Mouse (Mus musculus) intestine, embryonic 14.5 days (tissue): ENCODE data around the gene Topaz1. TPM values are rescaled to one million over a fixed set of nuclear protein-coding genes. Genes with fewer than 3 reads are reported as not detected.
"Not testable (repeated sequence)": the region's sequence is repeated elsewhere in the genome, so short reads cannot be mapped to it uniquely, and the experiment has no call there.

Source experiments
- ATAC-seq: fragments of 200-750 bp; cut with Nextera tagmentation; replicated peaks from 2 replicates; pipeline ENCODE4 v1.8.0; 2017; ENCODE audit warnings: low read depth, moderate number of reproducible peaks, moderate TSS enrichment, moderate library complexity; ENCODE audit not compliant: low FRiP score, low TSS enrichment
- DNase-seq: peaks from one replicate; pipeline ENCODE4 v3.0.0-alpha.2; 2018; ENCODE audit warnings: low spot score
- H3K27ac ChIP-seq: fragments of 300-500 bp; sonication (generic); 2 replicates; pipeline ENCODE4 v1.5.1; 2014; ENCODE audit warnings: low read depth, mild to moderate bottlenecking, control low read depth
- H3K27me3 ChIP-seq: fragments of 300-500 bp; sonication (generic); replicated peaks from 2 replicates; pipeline ENCODE4 v1.6.1; 2014; ENCODE audit warnings: low read length, control low read depth; ENCODE audit not compliant: control insufficient read depth, insufficient read depth
- H3K36me3 ChIP-seq: fragments of 300-500 bp; sonication (generic); 2 replicates; pipeline ENCODE4 v1.6.1; 2014; ENCODE audit warnings: low read length, control low read depth; ENCODE audit not compliant: control insufficient read depth, insufficient read depth
- H3K4me1 ChIP-seq: fragments of 300-500 bp; sonication (generic); replicated peaks from 2 replicates; pipeline ENCODE4 v1.6.1; 2014; ENCODE audit warnings: low read length, control low read depth, mixed read lengths; ENCODE audit not compliant: control insufficient read depth, insufficient read depth
- H3K4me2 ChIP-seq: fragments of 300-500 bp; sonication (generic); 2 replicates; pipeline ENCODE4 v1.6.1; 2014; ENCODE audit warnings: low read length
- H3K4me3 ChIP-seq: fragments of 300-500 bp; sonication (generic); 2 replicates; pipeline ENCODE4 v1.5.1; 2014; ENCODE audit warnings: low read depth, low read length, control low read depth, mixed read lengths
- H3K9ac ChIP-seq: fragments of 300-500 bp; sonication (generic); 2 replicates; pipeline ENCODE4 v1.6.1; 2014; ENCODE audit warnings: mild to moderate bottlenecking, low read length
- H3K9me3 ChIP-seq: fragments of 300-500 bp; sonication (generic); 2 replicates; pipeline ENCODE4 v1.6.1; 2016; ENCODE audit warnings: low read length, control low read depth; ENCODE audit not compliant: control insufficient read depth
- WGBS: fragments of 180-500 bp; shearing (Covaris S2); extraction: QIAGEN DNeasy Blood & Tissue Kit; methylation state at CpG from one replicate; pipeline ENCODE4 v1.1.7; 2014; 5-methylcytosine and 5-hydroxymethylcytosine counted together
- polyA plus RNA-seq: library from polyadenylated mRNA; unstranded; fragments of >200 nt; fragmentation: Nextera tagmentation; extraction: Ambion mirVana; gene quantifications from 2 replicates; pipeline ENCODE4 v1.2.1, GENCODE M21; 2014

Topaz1 gene
- polyA plus RNA-seq, 1 experiment from 2014 or later = not detected

- no peak for DNase-seq
- no peak overlapping the region for H3K4me2 ChIP-seq
- WGBS = 80% methylated on average over 3 of the region's 3 CpGs
These were observed 98.5 kb downstream of the Topaz1 start for GRCm38 (mm10) chr9:122845621-122846020.

GRCm38 (mm10) chr9:122846156-122846555 lies 99.0 kb downstream of the Topaz1 start:
- Histone ChIP-seq H3K4me1 (no peaks in the 10 kb centered on the region), H3K27ac (no peak overlapping the region), H3K4me2 (no peak overlapping the region), H3K4me3 (no peak overlapping the region), H3K27me3 (no peaks in the 10 kb centered on the region), H3K9ac (no peak overlapping the region), H3K9me3 (no peaks in the 10 kb centered on the region), H3K36me3 (peaks cover 28% of the 10 kb centered on the region)
- ATAC-seq = no peak
- no peak for DNase-seq

More at GRCm38 (mm10) chr9:122845621-122846020, 98.5 kb downstream of the Topaz1 start:
- Histone ChIP-seq H3K27ac (no peak overlapping the region), H3K4me3 (no peak overlapping the region), H3K27me3 (no peaks in the 10 kb centered on the region), H3K4me1 (no peaks in the 10 kb centered on the region), H3K36me3 (peaks cover 22% of the 10 kb centered on the region), H3K9ac (no peak overlapping the region), H3K9me3 (no peaks in the 10 kb centered on the region)
- ATAC-seq = no peak

GRCm38 (mm10) chr9:122847811-122848311 lies 100.7 kb downstream of the Topaz1 start:
- not testable (repeated sequence) for H3K4me2 ChIP-seq, H3K4me1 ChIP-seq, H3K27me3 ChIP-seq, H3K4me3 ChIP-seq, H3K9ac ChIP-seq, H3K27ac ChIP-seq, DNase-seq, H3K9me3 ChIP-seq, ATAC-seq
- 94% methylated on average over 7 of the region's 8 CpGs for WGBS
- peaks cover 45% of the 10 kb centered on the region for H3K36me3 ChIP-seq

Other genes with a start within 250 kb of the Topaz1 start
- 5.6 and 6.9 TPM in 2 replicates for gene Tcaim, start 58.2 kb downstream of the Topaz1 start, polyA plus RNA-seq
- 0.32 and 0.42 TPM in 2 replicates for gene Gm35549, start 96.7 kb downstream of the Topaz1 start, polyA plus RNA-seq
- gene Zfp445, start 118.7 kb downstream of the Topaz1 start, polyA plus RNA-seq = 56.0 and 56.9 TPM in 2 replicates
- 3.2 and 3.3 TPM in 2 replicates for gene Zkscan7, start 138.3 kb downstream of the Topaz1 start, polyA plus RNA-seq
- 17.5 and 19.7 TPM in 2 replicates for gene Zfp105, start 175.7 kb downstream of the Topaz1 start, polyA plus RNA-seq
- gene 1110059G10Rik, start 203.7 kb downstream of the Topaz1 start, polyA plus RNA-seq = 35.2 and 38.0 TPM in 2 replicates
- 50.4 and 53.0 TPM in 2 replicates for gene Kif15, start 203.7 kb downstream of the Topaz1 start, polyA plus RNA-seq